Mouse (Mus musculus) frontal cortex, adult 2 months (tissue): ENCODE measurements around the gene E130114P18Rik. TPM values are rescaled to one million over a fixed set of nuclear protein-coding genes. Genes with fewer than 3 reads are reported as not detected.

Source experiments
- DNase-seq, 2 experiments: peaks; one replicate each; pipeline ENCODE4 v3.0.0; 2022; ENCODE audit warnings: low spot score in 1 of 2; ENCODE audit errors: extremely low spot score in 1 of 2
- polyA plus RNA-seq: library from polyadenylated mRNA; depleted of rRNA; stranded (reverse); fragments of >200 nt; gene quantifications from 2 replicates; pipeline ENCODE4 v1.2.3, GENCODE M21; 2012; rRNA removed

E130114P18Rik gene
- 14.7 and 22.6 TPM in 2 replicates for polyA plus RNA-seq

DNA sequence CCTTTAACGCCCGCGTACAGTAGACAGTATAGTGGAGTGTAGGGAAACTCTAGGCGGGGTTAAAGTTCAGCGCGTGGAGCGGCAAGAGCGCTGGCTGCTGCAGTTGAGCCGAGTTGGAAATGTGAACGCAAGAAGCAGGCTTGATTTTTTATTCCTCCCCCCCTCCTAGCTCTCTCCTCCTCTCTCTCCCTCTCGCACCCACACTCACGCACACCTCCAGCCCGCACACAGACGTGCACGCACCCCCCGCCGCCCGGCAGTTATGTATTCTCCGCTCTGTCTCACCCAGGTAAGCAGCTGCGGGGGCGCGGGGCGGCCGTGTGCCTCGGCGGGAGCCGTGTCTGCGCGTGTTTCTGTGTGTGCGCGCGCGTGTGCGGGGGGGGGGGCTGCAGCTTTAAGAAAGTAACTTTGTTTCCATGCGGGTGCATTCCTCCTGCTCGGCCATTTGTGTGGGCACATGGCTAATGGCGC, at the start of gene E130114P18Rik:
E130114P18Rik (minus strand) TSS at position 373 of the 471 bp plus-strand sequence.
- peak in 1 of 2 experiments; percentile 50 for DNase-seq

DNA sequence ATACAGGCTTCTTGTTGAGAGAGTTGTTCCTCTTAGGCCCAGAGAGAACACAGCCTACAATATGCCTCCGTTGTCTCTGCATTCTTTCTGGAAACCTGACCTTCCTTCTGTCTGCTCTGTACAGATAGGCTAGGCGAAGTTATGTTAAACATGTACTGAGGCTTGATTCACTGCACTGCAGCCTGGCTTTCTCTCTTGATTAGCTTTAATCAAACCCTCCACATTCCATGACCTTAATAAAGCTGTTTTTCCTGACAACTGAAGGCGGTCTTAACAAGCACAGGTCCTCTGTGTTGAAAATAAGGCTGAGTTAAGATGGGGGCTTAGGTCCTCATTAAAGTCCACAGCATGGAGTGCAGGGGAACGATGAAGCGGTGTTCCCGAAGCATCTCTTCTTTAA, 49.2 kb upstream of the E130114P18Rik start:
- no peak for DNase-seq

DNA sequence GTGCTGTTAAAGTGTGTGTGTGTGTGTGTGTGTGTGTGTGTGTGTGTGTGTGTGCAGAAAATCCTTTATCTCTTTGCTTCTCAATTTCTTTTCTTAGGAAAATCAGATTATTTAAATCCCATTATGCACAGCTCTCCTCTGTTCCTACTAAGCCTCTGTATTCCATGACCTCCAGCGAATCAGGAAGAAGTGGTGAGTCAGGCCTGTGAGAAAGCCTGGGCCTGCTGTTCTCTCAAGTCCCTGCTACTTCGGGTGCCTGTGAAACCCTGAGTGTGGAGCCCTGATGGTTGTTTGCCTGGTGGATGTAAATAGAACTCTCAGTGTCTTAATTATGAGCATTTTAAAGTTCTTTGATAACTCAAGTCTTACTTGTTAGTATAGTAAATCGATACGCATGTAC, 48.0 kb upstream of the E130114P18Rik start:
- DNase-seq, result no peak

DNA sequence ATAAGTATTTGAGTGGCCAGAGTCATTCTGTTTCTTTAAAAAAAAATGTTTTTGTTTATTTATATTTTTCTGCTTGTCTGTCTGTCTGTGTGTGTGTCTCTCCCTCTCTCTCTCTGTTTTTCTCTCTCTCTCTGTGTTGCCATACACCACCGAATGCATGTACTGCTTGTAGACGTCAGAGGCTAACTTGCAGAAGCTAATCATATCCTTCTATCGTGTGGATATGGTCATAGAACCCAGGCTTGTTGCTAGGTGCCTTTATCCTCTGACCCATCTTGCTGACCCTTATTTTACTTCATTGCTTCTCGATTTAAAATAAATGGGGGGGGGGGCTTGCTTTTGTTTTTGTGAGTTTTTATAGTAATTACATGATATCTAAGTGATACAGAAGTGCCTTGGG, 47.6 kb upstream of the E130114P18Rik start:
- DNase-seq, result no peak

DNA sequence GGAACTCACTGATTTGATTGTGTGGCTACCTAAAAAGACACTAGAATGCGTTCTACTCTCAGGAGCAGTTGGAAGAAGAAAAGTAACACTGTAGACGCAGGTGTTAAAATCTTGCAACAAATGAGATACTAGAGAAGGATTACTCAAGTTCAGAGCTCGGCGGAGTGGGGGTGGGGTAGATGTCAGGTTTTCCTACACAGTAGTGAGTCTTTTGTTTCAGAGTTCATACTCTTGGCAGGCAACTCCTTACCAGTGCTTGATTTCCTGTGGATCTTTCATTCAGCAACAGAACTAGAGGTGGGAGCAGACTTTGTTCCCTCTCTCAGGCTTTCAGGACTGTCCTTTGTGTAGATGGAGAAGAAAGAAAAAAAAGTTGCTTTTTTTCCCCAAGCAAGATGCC, 46.6 kb upstream of the E130114P18Rik start:
- no peak for DNase-seq

DNA sequence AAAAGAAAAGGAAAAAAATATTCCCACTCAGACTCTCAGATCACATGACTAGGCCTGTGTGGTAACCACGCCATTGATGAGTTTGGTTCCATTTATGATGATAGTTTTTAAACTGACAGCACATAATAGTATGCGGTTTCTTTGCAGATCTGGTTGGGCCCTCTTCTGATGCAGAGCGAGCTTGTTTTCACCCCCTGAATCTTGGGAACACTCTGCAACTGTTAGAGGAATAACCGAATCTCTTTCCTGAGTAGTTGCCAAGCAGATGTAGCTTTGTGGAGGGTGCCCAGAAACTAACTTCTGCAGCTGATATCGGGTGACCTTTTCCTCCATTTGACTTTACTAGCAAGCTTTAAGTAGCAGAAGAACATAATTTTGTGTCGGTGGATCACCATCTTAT, 45.6 kb upstream of the E130114P18Rik start:
- DNase-seq, result no peak

DNA sequence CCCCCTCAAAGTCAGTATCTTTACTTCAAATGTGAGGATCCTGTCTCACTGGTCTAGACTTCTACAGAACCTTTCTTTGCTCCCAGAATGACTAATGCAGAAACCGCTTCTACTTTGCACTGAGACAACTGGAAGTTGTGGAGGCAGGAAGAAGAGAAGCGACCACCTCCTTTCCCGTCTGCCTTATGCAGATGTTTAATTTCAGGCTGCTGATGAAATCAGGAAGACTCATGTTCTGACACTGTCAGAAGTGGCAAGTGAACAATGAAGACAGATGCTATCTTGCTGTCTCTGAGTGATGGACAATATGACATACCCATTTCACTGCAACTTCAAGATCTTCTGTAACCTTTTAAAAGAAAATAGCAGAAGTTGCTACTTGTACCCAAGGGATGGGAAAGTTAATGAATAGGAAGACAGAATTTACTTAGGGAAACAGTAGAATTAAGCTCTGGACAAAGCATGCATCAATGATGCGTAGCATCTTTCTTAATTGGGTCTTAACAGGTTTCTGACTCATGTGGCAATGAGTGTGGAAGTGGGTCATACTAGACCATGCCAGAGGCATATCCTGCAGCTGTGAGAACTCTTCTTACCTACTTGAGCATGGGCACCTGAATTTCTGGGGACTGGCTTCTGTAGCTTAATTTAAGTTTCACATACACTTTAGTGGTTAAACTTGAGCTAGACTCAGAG, 43.8 kb upstream of the E130114P18Rik start:
- no peak for DNase-seq

DNA sequence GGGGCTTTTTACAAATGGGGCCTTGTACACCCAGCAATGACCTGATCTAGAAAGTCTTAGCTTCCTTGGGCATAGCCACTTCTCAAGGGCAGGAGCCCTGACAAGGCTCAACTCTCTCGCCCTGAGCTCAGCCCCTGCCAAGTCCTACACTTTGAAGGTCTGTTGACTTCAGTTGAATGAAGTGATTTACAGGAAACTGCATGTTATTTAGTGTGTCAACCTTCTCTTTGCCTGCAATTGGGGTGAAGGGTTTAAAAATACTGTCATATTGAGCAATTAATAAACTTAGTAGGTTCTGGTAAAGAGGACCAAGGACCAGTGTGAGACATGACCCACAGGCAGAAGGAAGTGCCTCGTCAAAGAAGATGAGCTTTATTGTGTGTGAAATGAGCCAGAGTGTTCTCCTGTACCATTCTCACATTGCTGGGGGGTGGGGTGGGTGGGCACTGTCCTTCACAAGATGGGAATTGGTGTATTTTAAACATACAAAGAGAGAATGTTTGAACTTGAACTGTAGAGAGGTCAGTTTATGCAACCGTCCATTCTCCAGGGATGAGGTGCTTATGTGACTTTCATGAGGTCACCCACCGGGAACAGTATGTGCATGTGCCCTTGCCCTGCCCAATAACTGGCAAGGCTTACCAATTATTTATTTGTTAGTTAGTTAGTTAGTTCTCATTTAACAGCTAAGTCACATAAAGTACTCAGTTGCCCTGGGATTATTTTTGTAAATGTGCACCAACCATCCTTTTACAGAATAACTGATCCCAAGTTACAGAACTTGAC, 42.8 kb upstream of the E130114P18Rik start:
- no peak for DNase-seq

DNA sequence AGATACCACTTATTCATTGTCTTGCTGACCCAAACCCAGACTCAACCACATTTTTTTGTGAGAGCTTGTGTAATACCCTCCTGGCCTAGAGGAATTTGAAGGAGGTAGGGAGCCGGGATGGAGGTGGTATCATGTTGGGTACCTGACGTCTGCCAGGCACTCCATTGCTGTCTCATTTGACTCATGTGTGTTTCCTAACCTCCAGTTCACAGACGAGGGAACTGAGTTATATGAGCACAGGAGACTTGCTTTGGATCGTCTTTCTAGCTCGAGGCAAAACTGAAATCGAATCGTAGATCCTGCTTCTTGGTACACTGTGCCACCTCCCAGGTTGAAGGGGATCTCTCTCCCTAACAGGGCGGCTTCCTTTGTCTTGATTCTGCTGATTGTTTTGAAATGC, 41.2 kb upstream of the E130114P18Rik start:
- no peak for DNase-seq

DNA sequence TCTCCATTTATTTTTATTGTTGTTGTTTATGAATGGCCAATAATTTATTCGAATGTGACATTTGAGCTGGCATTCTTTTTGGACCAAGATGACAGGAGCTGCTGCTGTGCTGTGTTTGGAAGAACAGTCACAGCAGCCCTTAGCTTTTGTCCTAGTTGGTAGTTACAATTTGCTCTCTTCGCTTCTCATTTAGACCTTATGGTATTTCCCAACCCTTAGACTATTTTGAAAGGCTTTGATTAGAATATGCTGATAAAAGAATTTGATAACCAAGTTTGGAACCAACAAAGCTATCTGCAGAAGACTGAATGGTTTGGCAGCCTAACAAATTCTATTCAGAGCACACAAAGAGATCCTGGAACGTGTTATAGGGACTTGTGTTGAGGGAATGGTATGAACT, 40.6 kb upstream of the E130114P18Rik start:
- DNase-seq, result no peak

DNA sequence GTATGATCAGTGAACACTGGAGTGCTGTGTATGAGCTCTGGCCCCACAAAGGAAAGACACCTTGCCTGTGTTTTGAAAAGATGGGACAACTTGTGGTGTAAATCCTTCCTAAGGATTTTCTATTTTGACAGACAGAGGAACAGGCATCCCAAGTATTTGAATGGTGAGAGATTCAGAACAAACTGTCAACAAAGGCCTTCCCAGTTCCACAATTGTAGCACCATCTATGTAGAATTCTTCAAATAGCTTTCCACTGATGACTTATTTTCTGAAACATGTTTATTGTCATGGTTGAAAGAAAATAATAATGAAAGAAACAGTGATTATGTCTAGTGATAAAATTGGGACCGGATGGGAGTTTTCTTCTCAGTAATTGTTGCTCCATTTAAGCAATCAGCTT, 39.9 kb upstream of the E130114P18Rik start:
- no peak for DNase-seq

DNA sequence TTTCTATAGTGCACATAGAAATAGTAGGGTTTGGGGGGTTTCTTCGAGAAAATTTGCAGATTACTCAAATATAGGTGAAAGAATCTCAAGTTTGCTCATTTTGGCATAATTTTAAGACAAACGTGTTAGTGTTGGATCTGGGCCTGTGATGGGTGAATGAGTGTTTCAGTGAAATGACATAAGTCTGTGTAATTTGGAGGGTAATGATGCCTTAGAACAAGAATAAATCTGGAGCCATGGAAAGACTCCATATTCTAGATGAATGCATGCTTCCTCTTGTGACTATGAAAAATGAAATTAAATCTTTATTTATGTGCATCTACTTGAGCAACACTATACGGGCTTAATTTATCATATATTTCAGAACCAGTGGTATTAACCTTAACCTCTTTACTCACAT, 38.9 kb upstream of the E130114P18Rik start:
- no peak for DNase-seq

DNA sequence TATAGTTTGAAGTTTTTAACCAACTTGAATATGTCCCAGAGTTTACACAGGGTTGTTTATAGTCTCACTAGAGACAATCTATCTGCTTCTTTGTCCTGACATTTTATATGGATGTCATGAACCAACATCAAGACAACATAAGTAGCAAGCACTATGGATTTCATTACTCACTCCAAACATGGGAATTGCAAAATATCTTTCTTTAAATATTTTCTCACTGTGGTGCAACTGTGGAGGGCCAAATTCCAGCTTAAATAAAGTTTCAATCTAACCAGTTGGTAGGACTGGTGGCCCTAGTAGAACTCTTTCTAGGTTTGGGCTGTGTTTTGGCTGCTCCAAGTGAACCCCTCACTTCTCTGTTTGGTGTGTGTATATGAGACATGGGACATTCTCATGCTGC, 38.1 kb upstream of the E130114P18Rik start:
- DNase-seq, result no peak

DNA sequence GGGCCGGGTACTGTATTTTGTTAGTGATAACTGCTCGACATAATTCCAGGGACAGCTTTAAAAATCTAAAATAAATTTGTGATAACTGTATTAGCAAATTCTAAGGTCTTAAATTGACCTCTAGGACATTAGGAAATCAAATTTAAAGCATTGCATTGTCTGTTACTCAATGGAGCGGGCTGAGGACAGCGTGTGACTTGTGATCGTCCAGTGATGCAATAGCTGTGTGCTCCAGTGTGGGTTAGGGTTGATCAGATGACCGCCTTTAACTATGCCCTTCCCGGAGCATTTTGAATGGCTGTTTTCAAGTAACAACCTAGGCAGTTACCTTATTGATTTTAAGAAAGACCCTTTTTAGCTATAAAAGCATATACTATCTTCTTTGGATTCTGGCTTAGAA, 36.6 kb upstream of the E130114P18Rik start:
- no peak for DNase-seq

DNA sequence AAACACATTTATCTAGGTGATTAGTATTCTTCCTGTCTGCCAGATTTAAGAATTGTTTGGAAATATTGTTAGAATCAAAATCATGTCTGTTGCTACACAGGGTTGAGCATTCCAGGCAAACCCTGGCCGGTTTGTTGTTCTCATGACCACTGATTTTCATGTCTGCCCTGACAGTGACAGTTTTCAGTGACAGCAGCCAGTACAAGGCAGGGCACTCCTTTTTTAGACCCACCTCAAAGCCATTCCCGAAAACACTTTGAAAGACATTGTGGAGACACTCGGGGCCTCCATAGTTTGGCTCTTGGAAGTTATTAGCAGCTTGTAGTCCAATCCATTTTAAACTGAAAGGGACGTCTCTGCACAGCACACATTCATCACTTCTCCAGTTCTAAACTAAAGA, 36.1 kb upstream of the E130114P18Rik start:
- DNase-seq, result no peak

DNA sequence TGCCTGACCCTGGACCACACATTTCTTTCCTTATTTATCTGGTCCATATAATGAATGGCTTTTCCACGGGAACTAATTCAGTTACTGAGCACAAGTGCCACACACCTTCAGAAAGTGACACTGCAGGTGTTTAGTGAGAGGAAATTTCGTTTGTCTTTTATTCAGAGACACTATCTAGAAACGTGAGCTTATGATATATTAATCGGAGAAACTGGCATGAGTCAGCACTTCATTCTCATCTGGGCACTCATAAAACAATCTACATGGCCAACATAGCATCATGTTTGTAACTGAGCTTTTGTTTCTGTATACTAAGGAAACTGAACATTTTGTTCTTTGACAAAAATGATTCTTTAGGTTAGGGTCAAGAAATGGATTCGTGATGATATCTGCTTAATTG, 35.2 kb upstream of the E130114P18Rik start:
- DNase-seq, result no peak

DNA sequence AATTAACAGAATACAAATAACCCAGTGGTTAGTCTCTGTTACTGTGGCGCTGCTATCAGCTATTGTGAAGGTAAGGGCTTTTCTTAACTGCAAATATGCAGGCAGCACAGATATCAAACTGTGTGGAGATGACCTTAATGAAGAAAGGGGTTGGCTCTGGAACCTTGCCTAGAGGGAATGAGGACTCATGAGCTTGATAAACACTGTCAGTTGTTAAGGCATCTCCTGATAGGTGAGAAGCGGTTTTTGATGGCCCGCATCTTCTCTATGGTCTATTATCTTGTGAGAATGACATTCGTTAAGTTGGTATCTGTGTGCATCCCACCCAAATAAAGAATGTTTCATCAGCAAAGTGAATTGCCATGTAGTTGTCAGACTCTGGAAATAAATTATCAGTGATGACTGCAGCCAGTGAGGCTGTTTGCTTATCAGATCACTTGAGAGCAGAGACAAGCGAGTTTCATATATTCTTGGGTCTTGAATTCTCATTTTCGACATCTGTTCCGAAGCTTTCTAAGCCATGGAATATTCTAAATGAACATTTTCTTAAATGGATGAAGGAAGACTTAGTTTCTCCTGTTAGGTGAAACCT, 32.6 kb upstream of the E130114P18Rik start:
- no peak for DNase-seq

DNA sequence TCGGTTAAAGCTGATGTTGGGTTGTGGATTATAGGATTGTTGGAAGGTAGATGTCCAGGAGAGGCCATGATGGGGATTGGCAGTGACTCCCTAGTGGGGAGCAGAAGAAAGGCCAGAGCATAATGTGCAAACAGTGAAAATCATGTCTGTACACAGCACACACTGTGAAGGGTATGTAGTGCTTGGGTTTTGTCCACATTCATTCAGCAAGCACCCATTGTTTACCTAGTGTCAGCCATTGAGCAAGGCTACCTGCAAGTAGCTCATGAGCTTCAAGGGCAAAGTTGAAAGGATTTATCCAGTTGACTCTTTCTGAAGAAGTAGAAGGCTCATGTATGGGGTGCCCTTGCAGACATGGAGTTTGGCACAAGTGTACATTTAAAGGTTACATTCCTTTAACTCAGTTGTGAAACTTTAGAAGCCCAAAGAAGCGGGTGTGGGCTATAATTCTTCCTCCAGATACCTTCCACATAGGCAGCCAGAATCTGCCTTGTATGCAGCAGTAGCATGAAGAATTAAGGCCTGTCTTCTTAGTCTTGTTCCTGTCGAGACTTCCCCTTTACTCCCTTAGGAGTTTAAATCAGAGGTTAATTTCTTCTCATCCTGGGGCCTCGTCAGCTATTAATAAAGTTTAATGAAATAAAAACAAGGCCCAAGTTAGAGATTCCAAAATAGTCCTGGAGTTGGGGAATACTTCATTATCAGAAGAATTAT, 31.9 kb upstream of the E130114P18Rik start:
- DNase-seq, result no peak

DNA sequence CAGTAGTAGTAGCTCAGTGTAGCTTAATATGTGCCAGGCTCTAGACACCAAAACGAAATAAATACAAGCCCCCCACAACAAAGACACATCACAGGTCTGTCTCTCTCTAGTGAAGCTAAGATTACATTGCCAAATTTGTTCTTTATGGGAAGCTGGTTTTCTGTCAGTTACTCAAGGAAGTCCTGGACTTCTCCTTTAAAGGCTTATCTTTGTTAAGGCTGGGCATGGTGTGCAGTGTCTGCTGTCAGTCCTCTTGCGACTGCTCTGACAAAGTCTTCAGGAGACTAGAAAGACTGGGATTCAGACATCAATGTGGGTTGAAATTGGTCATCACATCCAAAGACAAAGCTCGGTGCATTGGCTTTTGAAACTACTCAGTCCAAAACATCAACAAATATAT, 31.0 kb upstream of the E130114P18Rik start:
- DNase-seq, result no peak

DNA sequence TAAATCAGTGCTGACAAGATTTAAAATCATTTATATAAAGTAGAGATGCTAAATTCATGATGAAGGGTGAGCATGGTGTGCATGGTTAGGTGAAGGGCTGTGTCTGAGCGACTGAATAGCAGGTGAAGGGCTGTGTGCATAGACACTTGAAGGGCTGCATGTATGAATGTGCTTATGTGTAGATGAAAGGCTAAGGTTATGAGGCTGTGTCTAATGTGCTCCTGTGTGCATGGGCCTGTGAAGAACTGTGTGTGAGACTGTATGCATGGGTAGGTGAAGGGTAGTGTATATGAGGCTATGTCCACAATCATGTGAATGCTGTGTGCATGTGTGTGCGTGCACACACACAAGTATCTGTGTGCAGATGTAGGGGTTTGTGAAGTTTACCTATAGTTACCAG, 29.0 kb upstream of the E130114P18Rik start:
- DNase-seq, result no peak
